Mouse (Mus musculus) layer of hippocampus, adult 6 months (tissue): ENCODE results near the gene Chid1. TPM values are rescaled to one million over a fixed set of nuclear protein-coding genes. Genes with fewer than 3 reads are reported as not detected.

Experiments
- long read RNA-seq, 2 experiments: library from polyadenylated mRNA; unstranded; transcript quantifications; one replicate each; pipeline ENCODE4 v2.0.0; 2019 to 2020
- polyA plus RNA-seq: library from polyadenylated mRNA; unstranded; fragments of <200 nt; fragmentation: Nextera tagmentation; gene quantifications from 2 replicates; pipeline ENCODE4 v1.2.3, GENCODE M21; 2021

Gene Chid1
- polyA plus RNA-seq = 69.3 and 75.3 TPM in 2 replicates
- long read RNA-seq, experiment 1, full-length matches to known transcripts = 116 of 157 reads
- long read RNA-seq, experiment 1, partial matches to known transcripts = 24 of 157 reads
- long read RNA-seq, experiment 1, other reads (novel, unspliced or antisense) = 17 of 157 reads
- long read RNA-seq, experiment 2, full-length matches to known transcripts = 273 of 333 reads
- long read RNA-seq, experiment 2, partial matches to known transcripts = 25 of 333 reads
- long read RNA-seq, experiment 2, other reads (novel, unspliced or antisense) = 35 of 333 reads

GRCm38 (mm10) chr7:141539556-141540311, at the start of gene Chid1:
TSS of gene Chid1 (minus strand) at chr7:141539857.

GRCm38 (mm10) chr7:141561682-141562391, 22.2 kb upstream of the Chid1 start, which contains the start of gene Ap2a2:
TSS of gene Ap2a2 (plus strand) at chr7:141562173.

GRCm38 (mm10) chr7:141475011-141475804, 64.4 kb downstream of the Chid1 start, which contains the start of the genes Polr2l and Tspan4:
TSS of gene Polr2l (minus strand) at chr7:141475132.
TSS of gene Tspan4 (plus strand) at chr7:141475240.

GRCm38 (mm10) chr7:141467230-141468030, 72.2 kb downstream of the Chid1 start, which contains the start of gene Cd151:
TSS of gene Cd151 (plus strand) at chr7:141467392.

GRCm38 (mm10) chr7:141460391-141461113, 79.1 kb downstream of the Chid1 start, which contains the start of gene Cracr2b:
TSS of gene Cracr2b (plus strand) at chr7:141461094.

GRCm38 (mm10) chr7:141454967-141455551, 84.6 kb downstream of the Chid1 start, which contains the start of gene Pnpla2:
TSS of gene Pnpla2 (plus strand) at chr7:141455198.

GRCm38 (mm10) chr7:141447110-141447991, 92.3 kb downstream of the Chid1 start, which contains the start of gene Rplp2:
TSS of gene Rplp2 (plus strand) at chr7:141447370.

GRCm38 (mm10) chr7:141443828-141444237, 95.8 kb downstream of the Chid1 start, which contains the start of gene Pidd1:
TSS of gene Pidd1 (minus strand) at chr7:141444025.

Other genes with a start within 250 kb of the Chid1 start
- 0.09 and 0.15 TPM in 2 replicates for gene Drd4, start 247.9 kb downstream of the Chid1 start, polyA plus RNA-seq
- gene Deaf1, start 212.2 kb downstream of the Chid1 start, polyA plus RNA-seq = 65.4 and 72.8 TPM in 2 replicates
- gene Tmem80, start 212.1 kb downstream of the Chid1 start, polyA plus RNA-seq = 32.9 and 33.3 TPM in 2 replicates
- gene Eps8l2, start 201.0 kb downstream of the Chid1 start, polyA plus RNA-seq = 2.8 and 5.0 TPM in 2 replicates
- gene Taldo1, start 147.7 kb downstream of the Chid1 start, polyA plus RNA-seq = 301 and 321 TPM in 2 replicates
- gene Gatd1, start 125.7 kb downstream of the Chid1 start, polyA plus RNA-seq = 46.9 and 50.3 TPM in 2 replicates
- gene Cend1, start 110.4 kb downstream of the Chid1 start, polyA plus RNA-seq = 138 and 162 TPM in 2 replicates
- gene Slc25a22, start 102.0 kb downstream of the Chid1 start, polyA plus RNA-seq = 111 and 136 TPM in 2 replicates
- 0.33 and 0.48 TPM in 2 replicates for gene Pidd1, start 95.8 kb downstream of the Chid1 start, polyA plus RNA-seq
- gene Rplp2, start 92.5 kb downstream of the Chid1 start, polyA plus RNA-seq = 2,193 and 2,396 TPM in 2 replicates
- gene Pnpla2, start 84.7 kb downstream of the Chid1 start, polyA plus RNA-seq = 14.8 and 16.6 TPM in 2 replicates
- 2.9 and 4.7 TPM in 2 replicates for gene Cracr2b, start 78.8 kb downstream of the Chid1 start, polyA plus RNA-seq
- gene Cd151, start 72.5 kb downstream of the Chid1 start, polyA plus RNA-seq = 34.7 and 46.2 TPM in 2 replicates
- gene Polr2l, start 64.7 kb downstream of the Chid1 start, polyA plus RNA-seq = 91.9 and 96.6 TPM in 2 replicates
- gene Tspan4, start 64.6 kb downstream of the Chid1 start, polyA plus RNA-seq = 27.1 and 34.9 TPM in 2 replicates
- gene Ap2a2, start 22.3 kb upstream of the Chid1 start, polyA plus RNA-seq = 140 and 157 TPM in 2 replicates
- gene Muc6, start 115.5 kb upstream of the Chid1 start, polyA plus RNA-seq = not detected in 2 replicates
- not detected in 2 replicates for gene Muc2, start 150.5 kb upstream of the Chid1 start, polyA plus RNA-seq
- not detected in 2 replicates for gene Muc5ac, start 249.1 kb upstream of the Chid1 start, polyA plus RNA-seq